Mouse (Mus musculus): Measurements from ENCODE around the gene Scube1.

The Scube1 gene

GRCm38 (mm10) chr15:83724886-83725269 is at the start of gene Scube1:
Gene Scube1, minus strand, starts transcription at chr15:83725021.
- in situ Hi-C loops (cut with MboI, MseI), result loop anchor here in 1 of 2 experiments (5.0 kb wide), 2 partner anchors 83 to 193 kb away; no protein-coding TSS in a partner anchor

- in situ Hi-C loops (cut with MboI, MseI), result no loop called here
Measured at GRCm38 (mm10) chr15:83772953-83773352, 48.1 kb upstream of the Scube1 start.

GRCm38 (mm10) chr15:83772460-83772859 is 47.6 kb upstream of the Scube1 start:
- in situ Hi-C loops (cut with MboI, MseI), result no loop called here

- in situ Hi-C loops (cut with MboI, MseI), result no loop called here
Measured at GRCm38 (mm10) chr15:83771346-83772053, 46.7 kb upstream of the Scube1 start.

GRCm38 (mm10) chr15:83765388-83766029 is 40.7 kb upstream of the Scube1 start:
- in situ Hi-C loops (cut with MboI, MseI), result no loop called here

- in situ Hi-C loops (cut with MboI, MseI), result loop anchor here in 1 of 2 experiments (5.0 kb wide), 1 partner anchor 291 kb away; no protein-coding TSS in a partner anchor
Measured at GRCm38 (mm10) chr15:83761512-83761911, 36.7 kb upstream of the Scube1 start.

GRCm38 (mm10) chr15:83760683-83761082 is 35.9 kb upstream of the Scube1 start:
- in situ Hi-C loops (cut with MboI, MseI), result loop anchor here in 1 of 2 experiments (5.0 kb wide), 1 partner anchor 292 kb away; no protein-coding TSS in a partner anchor

GRCm38 (mm10) chr15:83758958-83759357 is 34.1 kb upstream of the Scube1 start:
- in situ Hi-C loops (cut with MboI, MseI), result no loop called here

GRCm38 (mm10) chr15:83756742-83757141 is 31.9 kb upstream of the Scube1 start:
- in situ Hi-C loops (cut with MboI, MseI), result no loop called here

GRCm38 (mm10) chr15:83749436-83749835 is 24.6 kb upstream of the Scube1 start:
- in situ Hi-C loops (cut with MboI, MseI), result no loop called here

GRCm38 (mm10) chr15:83748986-83749385 is 24.2 kb upstream of the Scube1 start:
- in situ Hi-C loops (cut with MboI, MseI), result no loop called here

- in situ Hi-C loops (cut with MboI, MseI), result no loop called here
Measured at GRCm38 (mm10) chr15:83746311-83746710, 21.5 kb upstream of the Scube1 start.

GRCm38 (mm10) chr15:83742018-83742417 is 17.2 kb upstream of the Scube1 start:
- in situ Hi-C loops (cut with MboI, MseI), result no loop called here

- in situ Hi-C loops (cut with MboI, MseI), result no loop called here
Measured at GRCm38 (mm10) chr15:83740676-83741422, 16.0 kb upstream of the Scube1 start.

GRCm38 (mm10) chr15:83727626-83728025 is 2.8 kb upstream of the Scube1 start:
- in situ Hi-C loops (cut with MboI, MseI), result no loop called here

GRCm38 (mm10) chr15:83726741-83727140 is 1.9 kb upstream of the Scube1 start:
- in situ Hi-C loops (cut with MboI, MseI), result no loop called here

GRCm38 (mm10) chr15:83725556-83726200 is 857 bp upstream of the Scube1 start:
- in situ Hi-C loops (cut with MboI, MseI), result no loop called here

- in situ Hi-C loops (cut with MboI, MseI), result loop anchor here in 1 of 2 experiments (5.0 kb wide), 2 partner anchors 82 to 192 kb away; no protein-coding TSS in a partner anchor
Measured at GRCm38 (mm10) chr15:83724160-83724885, 498 bp downstream of the Scube1 start.

- in situ Hi-C loops (cut with MboI, MseI), result no loop called here
Measured at GRCm38 (mm10) chr15:83715582-83716228, 9.1 kb downstream of the Scube1 start.

- in situ Hi-C loops (cut with MboI, MseI), result no loop called here
Measured at GRCm38 (mm10) chr15:83712798-83713197, 12.0 kb downstream of the Scube1 start.
